Mouse (Mus musculus): ENCODE data around the gene Pdia5. TPM values are rescaled to one million over a fixed set of nuclear protein-coding genes. Genes with fewer than 3 reads are reported as not detected.

Gene Pdia5
- total and polyA plus RNA-seq, 3 experiments: not detected

DNA sequence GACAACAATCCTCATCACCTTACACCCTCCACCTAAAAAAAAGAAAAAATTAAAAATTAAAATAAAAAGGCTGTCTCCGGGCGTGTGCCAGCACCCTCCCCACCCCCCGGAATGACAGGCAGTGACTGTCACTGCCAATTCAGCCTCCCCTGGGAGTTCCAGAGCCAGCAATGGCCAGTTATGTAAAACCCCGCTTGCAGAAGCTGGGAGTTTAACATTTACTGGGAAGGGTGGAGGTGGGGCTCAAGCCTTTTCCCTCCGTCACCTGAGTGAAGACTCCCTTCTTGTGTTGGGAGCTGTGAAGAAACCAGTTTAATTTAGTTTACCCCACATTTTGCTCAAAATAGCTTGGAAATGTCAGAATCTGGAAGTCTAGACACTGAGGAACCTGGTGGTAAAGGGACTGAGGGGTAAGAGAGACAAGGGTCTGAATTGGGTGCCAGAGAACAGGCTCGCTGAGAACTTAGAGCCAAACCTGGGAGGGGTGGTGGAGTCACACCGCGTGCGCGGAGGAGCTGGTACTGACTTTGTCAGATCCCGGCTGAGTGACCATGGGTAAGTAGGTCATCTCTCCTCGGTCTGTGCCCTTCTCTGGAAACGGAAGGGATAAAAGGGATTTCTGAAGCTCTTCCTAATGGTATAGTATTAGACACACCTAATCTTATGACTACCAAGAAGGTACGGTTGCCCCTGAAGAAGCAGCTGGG is 18.0 kb downstream of the Pdia5 start:
- DNase-seq (ENCODE audit: low read depth, low spot score): no peak

DNA sequence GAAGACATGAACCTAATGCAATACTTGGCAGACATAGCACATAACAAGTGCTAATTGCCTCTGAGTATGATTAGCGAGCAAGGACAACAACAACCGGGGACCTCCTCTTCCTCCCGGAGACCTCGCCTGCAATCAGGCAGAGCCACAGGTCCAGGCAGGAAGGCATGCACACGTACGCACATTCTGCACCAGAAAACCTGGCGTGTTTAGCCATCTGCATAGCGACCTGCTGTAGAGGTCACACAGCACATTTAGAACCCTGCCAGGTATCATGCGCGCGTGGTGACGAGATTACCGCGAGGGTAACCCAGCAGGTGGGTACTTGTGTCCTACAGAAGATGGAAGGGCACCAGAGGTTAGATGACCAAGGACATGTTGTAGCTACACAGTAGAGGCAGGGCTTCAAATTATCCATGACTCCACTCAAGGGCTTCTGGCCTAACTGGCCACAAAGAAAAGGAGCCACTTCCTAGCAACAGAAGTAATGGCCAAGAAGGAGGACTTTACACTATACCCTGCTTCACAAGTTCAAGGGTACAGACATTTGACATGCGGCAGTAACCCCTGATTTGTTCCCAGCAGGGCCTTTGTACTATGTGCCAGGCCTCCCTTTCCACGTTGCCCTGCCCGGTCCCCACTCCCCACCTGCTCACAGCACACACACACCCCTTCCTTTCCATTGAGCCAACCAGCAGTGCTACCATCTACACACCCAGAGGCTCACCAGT is 18.7 kb downstream of the Pdia5 start:
- Histone ChIP-seq H3K27ac (ENCODE audit: control insufficient read depth, low read depth, low read length) (no peak overlapping the region), H3K9ac (ENCODE audit: control insufficient read depth, low read depth, low read length, poor library complexity, severe bottlenecking) (no peak overlapping the region), H3K9me3 (replicated peaks; ENCODE audit: insufficient read depth, low read length) (no peaks in the 10 kb centered on the region), H3K4me1 (ENCODE audit: control insufficient read depth in 1 of 2, insufficient read depth in 2 of 2, low read length in 2 of 2) (no peaks in the 10 kb centered on the region), H3K4me3 (ENCODE audit: control insufficient read depth in 1 of 2, insufficient read depth in 1 of 2, low read depth in 2 of 2, low read length in 2 of 2) (no peak overlapping the region), H3K27me3 (ENCODE audit: control insufficient read depth in 1 of 2, insufficient read depth in 2 of 2, low read length in 2 of 2) (no peaks in the 10 kb centered on the region), H3K36me3 (ENCODE audit: control insufficient read depth in 1 of 2, insufficient read depth in 2 of 2, low read length in 2 of 2) (no peaks in the 10 kb centered on the region), H3K79me2 (ENCODE audit: control insufficient read depth, insufficient read depth, low read length, poor library complexity) (no peaks in the 10 kb centered on the region)
- TF ChIP-seq HCFC1 (IDR thresholded peaks at IDR 0.05; ENCODE audit: low read depth, low read length) (no peak), POLR2AphosphoS2 (IDR thresholded peaks at IDR 0.05; ENCODE audit: low read length) (no peak), CTCF (IDR thresholded peaks at IDR 0.05 in 2 of 3, conservative IDR thresholded peaks at IDR 0.05 in 1 of 3; ENCODE audit: control insufficient read depth in 1 of 3, insufficient read depth in 1 of 3, low read depth in 2 of 3, low read length in 3 of 3, poor library complexity in 1 of 3, severe bottlenecking in 1 of 3) (no peak), MAZ (IDR thresholded peaks at IDR 0.05; ENCODE audit: low read depth, low read length) (no peak), NRF1 (IDR thresholded peaks at IDR 0.05; ENCODE audit: insufficient read depth, low read depth, low read length, poor library complexity, severe bottlenecking) (no peak), MAX (IDR thresholded peaks at IDR 0.05; ENCODE audit: low read length) (no peak), RAD21 (IDR thresholded peaks at IDR 0.05; ENCODE audit: low read depth, low read length) (no peak), CHD2 (IDR thresholded peaks at IDR 0.05; ENCODE audit: low read length) (no peak), MEF2A (IDR thresholded peaks at IDR 0.05; ENCODE audit: extremely low read depth, insufficient replicate concordance, low read depth, low read length, poor library complexity, severe bottlenecking) (no peak), UBTF (IDR thresholded peaks at IDR 0.05; ENCODE audit: borderline replicate concordance, insufficient read depth, low read depth, low read length) (no peak), GATA1 (IDR thresholded peaks at IDR 0.05; ENCODE audit: low read depth, low read length) (no peak), MAFK (IDR thresholded peaks at IDR 0.05; ENCODE audit: borderline replicate concordance, low read depth, low read length) (no peak), CHD1 (IDR thresholded peaks at IDR 0.05; ENCODE audit: low read depth, low read length) (no peak)
- DNase-seq (ENCODE audit: low read depth, low spot score): no peak

More for the DNA sequence above, 18.0 kb downstream of the Pdia5 start:
- Histone ChIP-seq H3K9ac (ENCODE audit: control insufficient read depth, low read depth, low read length, poor library complexity, severe bottlenecking) (no peak overlapping the region), H3K27me3 (ENCODE audit: control insufficient read depth in 1 of 2, insufficient read depth in 2 of 2, low read length in 2 of 2) (no peaks in the 10 kb centered on the region), H3K36me3 (ENCODE audit: control insufficient read depth in 1 of 2, insufficient read depth in 2 of 2, low read length in 2 of 2) (no peaks in the 10 kb centered on the region), H3K79me2 (ENCODE audit: control insufficient read depth, insufficient read depth, low read length, poor library complexity) (no peaks in the 10 kb centered on the region), H3K27ac (ENCODE audit: control insufficient read depth, low read depth, low read length) (no peak overlapping the region), H3K4me3 (ENCODE audit: control insufficient read depth in 1 of 2, insufficient read depth in 1 of 2, low read depth in 2 of 2, low read length in 2 of 2) (no peak overlapping the region), H3K9me3 (replicated peaks; ENCODE audit: insufficient read depth, low read length) (no peaks in the 10 kb centered on the region), H3K4me1 (ENCODE audit: control insufficient read depth in 1 of 2, insufficient read depth in 2 of 2, low read length in 2 of 2) (no peaks in the 10 kb centered on the region)
- TF ChIP-seq MEF2A (IDR thresholded peaks at IDR 0.05; ENCODE audit: extremely low read depth, insufficient replicate concordance, low read depth, low read length, poor library complexity, severe bottlenecking): no peak

All from MEL (cell line).